Mouse (Mus musculus): ENCODE measurements around the gene Dscaml1.

Gene Dscaml1

DNA sequence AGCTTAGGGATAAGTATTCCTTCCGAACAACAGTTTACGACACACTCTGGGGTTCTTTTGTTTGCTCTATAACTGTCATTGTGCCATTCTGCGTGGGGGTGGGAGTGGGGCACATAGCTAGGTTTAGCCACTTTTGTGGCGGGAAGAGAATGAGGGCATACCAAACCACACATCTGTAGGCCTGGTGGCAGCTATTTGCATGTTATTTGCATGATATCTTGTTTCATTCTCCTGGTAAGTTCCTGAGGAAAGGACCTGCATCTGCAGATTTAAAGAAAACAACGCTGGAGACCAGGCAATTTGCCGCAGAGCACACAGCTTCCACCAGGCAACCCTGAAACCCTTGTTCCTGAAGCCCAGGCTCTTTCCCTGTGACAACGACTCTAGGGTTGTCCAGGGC is 30.8 kb downstream of the Dscaml1 start:
- DNase-seq: no peak

DNA sequence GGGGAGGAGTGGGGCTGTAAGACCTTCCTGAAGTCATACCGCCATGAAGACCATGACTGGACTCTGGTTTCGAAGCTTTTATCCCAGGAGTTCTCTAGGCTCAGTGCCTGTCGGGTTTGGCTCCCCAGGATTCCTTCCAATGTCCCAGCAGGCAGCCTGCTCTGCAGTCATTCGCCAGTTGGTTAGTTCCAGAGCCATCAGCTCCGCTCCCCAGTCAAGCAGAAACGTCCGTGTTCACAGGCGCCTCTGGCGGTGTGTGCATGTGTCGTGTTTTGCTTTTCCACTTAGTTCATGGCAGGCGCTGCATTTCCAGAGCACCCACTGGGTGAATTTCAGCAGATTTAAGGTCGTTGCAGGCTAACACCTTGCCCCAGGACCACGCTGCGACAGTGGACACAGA is 31.9 kb downstream of the Dscaml1 start:
- DNase-seq: no peak

DNA sequence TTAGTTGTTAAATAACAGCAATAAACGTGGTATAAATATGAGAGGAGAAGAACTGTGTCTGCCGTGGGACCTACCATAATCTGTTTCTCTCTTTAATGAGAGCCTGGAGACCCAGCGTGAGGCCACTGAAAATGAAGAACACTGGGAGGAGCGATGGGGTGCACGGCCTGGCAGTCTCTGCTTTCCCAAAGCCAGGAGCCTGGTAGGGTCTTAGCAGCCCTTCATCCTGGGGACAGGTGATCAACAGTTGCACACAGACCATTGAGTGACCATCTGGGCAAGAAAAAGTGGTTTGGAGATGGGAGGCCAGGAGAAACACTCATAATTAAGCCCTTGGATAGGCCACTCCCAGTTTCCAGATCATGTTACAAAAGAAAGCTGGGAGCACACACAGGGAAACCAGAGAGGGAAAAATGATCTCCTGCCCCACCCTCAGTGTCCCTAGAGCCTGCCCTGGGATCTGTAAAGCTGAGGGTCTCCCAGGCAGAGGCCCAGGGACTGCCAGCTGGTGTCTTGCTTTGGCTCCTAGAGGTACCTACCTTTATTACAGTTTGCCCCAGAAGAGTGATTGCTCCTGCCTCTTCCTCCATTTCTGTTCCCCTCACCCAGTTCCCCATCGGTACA is 39.1 kb downstream of the Dscaml1 start:
- DNase-seq: no peak

DNA sequence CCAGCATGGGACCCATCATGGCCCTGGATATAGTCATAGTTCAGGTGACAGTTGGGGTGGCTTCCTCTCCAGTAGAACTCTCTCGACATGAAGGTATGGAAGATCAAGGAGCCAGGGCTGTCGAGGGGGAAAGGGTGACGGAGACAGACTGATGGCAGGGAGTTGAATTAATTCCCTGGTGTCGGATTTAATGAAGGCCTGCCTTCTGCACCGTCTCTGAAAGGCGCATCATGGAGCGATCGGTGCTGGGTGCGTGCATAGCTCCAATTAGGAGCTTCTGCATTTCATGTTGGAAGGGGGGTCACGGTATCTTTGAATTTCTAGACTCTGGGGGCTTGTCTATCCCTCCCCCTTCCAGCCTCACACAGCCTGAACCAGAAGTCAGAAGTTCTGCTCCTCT is 41.8 kb downstream of the Dscaml1 start:
- no peak for DNase-seq

DNA sequence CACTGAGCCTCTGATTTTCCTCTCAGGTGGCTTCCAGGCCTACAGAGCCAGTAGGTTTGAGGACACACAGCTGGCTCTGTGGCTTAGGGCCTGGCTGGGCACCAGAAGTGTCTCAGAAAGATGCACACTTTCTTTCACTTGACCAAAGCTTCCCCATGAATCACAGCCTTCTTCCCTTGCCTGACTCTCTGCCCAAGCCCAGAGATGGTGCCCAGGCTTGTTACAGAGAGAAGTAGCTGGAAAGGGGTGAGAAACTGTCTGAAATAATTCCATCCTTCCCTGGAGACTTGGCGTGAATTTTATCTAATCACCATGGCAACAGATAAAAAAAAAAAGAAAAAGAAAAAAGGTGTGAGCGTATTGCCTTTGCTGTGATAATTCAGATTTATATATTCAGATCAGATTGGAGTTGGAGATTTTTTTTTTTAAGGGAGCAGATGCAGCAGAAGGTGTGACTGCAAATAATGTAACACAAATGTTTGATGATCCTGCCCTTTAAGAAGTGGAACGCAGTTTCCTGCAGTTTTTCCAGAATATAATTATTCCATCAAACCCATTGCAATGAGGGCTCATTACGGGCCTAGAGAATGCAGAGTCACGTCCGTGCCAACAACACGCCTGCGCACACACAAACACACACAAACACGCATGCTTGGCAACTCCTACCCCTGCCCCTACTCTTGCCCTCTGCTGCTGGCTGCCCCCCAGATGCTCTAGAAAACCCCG is 44.5 kb downstream of the Dscaml1 start:
- no peak for DNase-seq

DNA sequence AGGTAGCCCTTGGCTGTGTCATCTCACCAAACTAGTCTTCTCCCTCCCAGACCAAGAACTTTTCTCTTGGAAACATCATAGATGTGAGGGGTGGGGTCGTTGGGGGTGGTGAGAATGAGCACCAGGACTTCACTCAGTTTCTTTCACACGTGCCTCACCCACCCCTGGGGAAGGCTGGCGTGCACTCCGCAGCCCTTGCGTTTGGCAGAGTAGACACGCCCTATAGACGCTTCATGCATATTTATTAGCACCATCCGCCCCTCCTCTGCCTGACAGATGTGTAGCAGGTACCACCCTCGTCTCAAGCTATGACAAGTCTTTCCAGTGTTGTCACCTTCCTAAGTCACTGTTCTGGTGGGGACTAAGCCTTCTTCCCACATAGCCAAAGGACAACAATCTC is 45.3 kb downstream of the Dscaml1 start:
- DNase-seq: no peak

DNA sequence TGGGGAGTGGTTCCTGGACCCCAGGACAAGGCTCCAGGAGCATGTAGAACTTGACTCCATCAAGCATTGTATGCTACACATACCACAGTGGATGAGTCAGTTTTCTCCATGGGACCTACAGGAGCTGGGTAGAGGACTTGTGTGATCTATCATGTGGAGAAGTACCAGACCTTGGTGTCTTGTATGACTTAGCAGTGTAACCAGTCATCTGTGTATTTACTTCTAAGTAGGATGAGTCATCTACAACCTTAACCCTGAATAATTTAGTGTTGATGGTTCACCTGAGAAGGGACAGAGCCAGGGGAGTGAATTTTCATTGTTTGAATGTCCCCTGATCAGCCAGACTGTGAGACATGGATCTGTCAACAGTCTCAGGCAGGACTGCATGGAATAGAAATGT is 48.4 kb downstream of the Dscaml1 start:
- DNase-seq: no peak

DNA sequence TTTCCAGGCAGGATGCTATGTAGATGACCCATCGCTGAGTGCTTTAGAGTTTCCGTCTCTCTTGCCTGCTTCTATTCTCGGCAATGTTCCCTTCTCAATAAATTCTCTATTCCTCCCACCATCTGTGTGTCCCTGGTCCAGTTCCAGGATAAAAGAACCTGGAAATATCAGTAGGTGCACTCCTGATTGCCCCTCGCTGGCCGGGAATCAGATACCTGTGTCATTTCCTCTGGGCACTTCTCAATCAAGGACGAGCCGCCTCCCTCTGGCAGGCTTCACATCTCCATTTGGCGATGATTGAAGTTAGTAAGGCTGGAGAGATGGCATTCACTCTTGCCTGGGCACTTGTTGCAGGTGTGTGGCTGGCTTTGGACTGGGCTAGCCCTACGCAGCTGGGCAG is 54.5 kb downstream of the Dscaml1 start:
- no peak for DNase-seq

DNA sequence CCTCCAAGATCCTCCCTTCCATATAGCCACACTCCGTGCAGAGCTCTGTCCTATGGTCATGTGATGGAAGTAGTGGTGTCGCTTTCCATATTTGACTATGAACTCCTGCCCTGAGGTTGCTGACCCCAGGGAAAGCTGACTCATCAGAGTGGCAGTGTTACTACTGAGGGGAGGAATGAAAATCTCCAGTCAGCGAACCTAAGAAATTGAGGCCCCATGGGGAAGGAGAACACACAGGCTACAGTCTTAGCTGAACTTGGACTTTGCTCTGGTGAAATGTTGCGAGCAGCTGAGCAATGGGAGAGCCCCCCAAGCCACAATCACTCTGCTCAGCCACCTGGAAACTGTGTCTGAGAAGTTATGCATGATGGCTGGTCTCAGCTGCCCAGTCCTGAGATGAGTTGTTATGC is 60.2 kb downstream of the Dscaml1 start:
- no peak for DNase-seq

DNA sequence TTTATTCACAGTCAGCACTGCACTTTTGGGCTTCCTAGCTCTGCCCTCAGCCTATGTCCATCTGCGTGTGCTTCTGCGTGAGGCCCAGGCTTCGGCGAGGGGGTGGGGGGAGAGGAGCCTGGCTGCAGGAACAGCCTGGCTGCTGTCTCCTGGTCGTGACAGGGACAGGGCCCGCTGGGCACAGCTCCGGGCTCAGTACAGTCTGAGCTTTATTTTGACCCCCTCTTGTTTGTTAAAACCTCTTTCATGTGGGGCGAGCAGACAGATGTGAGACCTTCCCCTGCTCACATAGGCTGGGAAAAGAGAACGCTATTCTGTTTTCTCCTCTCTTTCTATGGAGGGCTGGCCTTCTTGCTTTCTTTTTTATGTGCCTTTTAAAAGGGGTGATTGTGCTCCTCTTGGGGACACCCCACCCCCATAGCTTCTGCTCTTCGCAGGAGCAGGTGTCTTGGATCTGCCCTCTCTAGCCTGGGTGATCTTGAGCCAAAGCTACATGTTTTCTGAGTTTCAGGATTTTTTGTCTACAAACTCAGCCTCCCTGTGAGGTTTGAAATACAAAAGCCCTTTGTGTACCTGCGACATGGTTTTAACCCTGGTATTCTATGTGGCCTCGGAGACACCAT is 60.9 kb downstream of the Dscaml1 start:
- DNase-seq: no peak

DNA sequence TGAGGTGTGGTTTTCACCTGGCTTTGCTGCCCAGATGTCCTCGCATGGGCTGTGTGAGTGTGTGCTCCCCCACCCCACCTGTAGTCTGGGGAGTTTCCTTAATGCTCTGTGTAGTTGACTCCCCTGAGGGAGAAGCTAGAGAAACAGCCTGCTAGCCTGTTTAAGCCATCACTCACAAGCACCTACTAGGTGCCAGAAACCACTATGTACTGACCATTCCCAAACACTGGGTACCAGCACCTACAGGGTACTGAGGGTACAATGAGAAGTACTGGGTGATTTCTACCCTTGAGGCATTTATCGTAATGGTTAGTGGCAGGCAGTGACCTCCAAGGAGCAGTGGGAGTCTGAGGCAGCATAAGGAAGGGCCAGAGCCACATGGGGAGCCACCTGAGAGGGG is 64.5 kb downstream of the Dscaml1 start:
- DNase-seq: no peak

DNA sequence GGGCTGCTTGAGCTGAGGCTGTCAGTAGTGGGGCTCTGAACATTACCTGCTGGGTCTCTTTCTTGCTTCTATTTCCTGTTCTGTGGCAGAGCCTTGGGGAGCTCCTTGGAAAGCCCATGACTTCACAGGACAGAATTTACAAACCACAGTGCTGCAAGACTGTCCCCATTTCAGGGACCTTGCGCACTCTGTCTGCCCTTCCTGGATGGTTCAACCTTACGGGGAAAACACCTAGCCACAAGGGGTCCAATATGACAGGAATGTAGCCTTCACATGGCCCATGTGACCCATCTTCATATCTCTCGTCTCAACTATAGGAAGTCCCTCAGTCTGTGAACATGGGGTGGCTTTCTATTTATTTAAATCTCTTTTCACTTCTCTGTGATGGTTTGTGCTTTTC is 68.5 kb downstream of the Dscaml1 start:
- no peak for DNase-seq

DNA sequence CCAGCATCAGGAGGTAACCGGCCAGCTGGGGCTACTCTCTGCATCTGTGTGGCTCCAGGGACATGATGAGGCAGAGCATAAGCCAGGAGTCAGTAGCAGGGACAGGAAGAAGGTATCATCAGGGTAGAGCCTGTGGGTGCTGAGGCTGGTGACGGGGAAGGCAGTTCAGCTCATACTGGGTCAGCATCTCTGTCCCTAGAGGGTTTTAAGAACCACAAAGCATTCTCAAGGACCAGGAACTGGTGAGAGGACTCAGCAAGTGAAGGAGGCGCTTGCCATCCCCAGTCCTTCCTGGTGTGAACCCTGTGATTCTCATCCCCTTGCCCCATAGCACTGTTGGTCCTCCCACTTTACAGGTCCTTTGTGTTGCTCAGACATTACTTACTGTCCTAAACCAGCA is 69.9 kb downstream of the Dscaml1 start:
- no peak for DNase-seq

DNA sequence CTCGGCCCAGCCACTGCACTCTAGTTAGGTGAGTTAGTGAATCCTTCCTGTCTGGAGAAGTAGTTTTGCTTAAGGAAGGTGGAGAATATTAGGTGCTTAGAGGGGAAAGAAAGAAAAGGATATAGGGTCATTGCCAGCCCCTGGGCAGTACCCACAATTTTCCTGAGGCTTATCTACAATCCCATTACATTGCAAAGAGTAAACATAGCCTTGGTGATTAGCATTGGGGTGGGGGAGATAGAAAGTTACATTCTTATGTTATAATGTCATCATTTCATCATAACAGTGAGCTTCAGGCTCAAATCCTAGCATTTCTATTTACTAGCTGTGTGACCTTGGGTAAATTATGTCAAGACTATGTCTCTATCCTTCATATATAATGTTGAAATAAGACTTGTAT is 70.5 kb downstream of the Dscaml1 start:
- no peak for DNase-seq

DNA sequence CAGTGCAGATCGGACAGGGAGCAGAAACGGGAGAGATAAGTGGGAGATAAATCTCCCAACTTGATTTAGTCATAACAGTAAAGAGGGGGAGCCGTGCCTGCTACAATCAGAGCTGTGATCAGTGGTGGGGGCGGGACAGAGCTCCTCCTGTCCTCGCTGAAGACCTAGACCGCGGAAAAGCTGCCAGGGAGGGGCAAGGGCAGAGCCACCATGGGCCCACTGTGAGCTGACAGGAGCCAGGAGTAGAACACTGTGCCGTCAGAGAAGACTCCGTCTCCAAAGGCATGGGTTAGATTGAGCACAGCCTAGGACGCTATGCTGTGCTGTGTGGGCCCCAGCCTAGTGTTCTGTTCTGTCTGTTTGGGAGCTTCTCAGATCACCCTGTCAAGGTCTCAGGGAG is 72.8 kb downstream of the Dscaml1 start:
- no peak for DNase-seq

DNA sequence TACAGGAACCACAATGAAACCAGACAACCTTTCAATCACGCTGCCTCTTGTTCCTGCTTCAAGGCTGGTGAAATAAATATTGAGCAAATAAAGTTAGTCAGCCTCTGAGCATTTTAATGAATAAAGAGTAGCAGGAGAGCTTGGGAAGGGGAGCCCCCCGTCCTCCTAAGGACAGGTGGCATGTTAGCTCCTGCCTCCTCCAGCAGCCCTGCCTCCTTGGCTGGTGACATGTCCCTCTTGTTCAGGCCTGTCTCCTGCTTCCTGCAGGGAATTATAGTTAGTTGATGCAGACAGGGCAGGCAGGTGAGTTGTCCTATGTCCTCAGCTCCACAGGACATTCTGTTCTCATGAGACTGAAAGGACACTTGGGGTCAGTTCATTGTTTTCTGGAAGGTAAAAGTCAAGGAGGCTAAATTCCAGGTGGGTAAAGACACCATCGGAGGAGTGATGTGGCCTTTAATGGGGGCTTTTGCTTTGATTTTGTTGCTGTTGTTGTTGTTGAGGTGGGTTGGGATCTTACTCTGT is 73.7 kb downstream of the Dscaml1 start:
- DNase-seq: no peak

DNA sequence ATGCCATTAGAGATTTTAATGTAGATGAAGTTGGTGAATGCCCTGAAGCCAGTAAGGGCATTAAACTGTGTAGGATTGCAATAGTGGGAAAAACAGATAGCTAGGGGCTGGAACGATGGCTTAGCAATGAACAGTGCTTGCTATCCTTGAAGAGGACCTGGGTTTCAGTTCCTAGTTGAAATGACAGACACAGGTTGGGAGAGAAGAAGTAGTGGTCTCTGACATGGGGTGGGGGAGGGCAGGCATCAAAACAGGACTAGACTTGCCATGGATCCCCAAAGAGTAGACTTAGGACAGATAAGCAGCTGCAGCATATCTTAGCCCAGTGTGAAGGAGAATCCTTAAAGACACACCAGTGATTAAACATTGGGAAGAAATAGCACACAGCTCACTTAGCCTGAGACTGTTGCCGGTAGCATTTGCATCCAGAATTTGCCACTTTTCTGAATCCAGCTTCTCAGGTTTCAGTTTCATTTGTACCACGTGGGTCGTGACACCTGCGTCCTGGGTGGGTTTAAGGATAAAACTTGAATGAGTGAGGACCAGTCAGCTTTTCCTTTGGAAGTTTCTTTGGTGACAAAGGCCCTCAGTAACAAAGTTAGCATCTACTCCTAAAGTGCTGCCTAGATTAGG is 75.0 kb downstream of the Dscaml1 start:
- DNase-seq: no peak

DNA sequence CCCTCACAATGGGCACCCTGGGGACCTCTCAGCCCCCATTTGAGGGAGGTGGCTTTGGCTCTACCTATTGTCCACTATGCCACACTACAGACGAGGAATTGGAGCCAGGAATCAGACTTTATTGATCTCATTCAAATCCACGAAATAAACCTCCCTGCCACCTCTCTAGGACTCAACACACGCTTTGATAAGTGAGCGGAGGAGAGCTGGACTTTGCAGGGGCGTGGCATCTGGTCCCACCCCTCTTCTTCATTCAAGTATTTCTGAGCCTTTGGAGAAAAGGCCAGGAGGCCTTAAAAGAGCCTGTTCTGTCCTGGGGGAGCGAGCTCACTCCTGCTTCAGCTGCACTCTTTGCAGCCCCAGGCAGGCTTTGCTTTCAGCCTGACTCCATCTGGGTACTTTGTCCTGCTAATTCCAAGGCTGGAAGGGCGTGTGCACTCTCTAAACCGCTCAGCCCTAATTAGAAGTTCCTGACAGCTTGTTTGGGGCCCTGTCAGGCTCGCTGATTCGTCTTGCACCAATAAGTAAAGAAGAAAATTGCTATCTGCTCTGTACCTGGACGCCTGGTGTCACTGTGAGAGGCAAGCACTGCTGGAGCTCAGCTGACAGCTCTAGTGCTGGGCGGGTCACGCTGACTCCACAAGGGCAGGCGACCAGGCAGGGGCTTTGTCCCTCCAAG is 75.7 kb downstream of the Dscaml1 start:
- no peak for DNase-seq

DNA sequence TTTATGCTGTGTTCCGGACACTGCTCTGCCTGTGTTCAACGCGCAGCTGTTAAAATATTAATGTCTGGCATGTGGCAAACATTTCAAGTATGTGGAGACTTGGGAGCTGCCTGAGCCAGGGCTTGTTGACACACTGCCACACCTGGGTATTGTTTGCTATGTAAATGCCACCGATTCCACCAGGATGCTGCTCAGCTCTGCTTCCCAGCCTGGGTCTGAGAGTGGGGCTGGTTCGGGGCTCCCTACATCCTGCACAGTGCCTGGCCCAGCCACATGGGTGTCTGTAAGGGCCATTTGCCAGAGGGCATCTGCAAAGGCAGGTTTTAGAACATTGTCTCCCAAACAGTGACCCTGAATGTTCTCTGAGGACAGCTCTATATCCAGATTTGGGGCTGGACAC is 78.5 kb downstream of the Dscaml1 start:
- no peak for DNase-seq

DNA sequence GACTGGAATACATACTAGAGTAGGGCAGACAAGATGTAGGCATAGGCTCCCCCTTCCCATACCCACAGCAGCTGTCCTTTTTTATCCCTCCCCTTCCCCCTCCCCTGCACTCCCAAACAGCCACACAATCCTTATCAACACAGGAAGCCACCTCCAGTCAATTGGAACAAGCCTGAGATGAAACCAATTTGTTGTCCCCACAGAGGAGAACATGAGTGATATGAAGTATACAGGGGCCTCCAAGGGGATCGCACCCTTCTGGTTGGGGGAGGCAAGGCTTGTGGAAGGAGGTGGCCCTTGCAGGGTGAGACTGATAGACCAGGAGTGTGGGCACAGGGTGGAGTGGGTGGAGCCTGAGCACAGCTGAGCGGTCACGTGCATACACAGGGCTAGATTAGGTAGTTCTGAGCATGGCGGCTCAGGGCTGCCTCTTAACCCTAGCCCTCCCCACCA is 79.1 kb downstream of the Dscaml1 start:
- DNase-seq: no peak

DNA sequence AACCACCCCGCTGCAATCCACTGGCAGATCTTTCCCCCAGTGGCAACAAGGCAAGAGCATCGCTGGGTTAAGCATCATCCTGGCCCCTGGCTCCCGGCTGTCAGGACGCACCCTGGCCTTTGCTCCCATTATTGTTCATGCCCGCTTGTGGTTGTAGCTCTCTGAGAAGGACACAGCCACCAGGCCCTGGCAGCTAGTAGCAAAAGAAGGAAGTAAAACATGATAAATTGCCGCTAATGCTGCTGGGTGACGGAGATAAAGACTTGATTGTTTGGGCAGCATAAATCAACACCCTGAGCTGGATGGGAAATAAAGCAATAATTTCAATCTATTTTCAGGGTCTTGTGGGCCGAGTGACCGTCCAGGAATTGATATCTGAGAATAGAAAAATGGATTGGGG is 81.1 kb downstream of the Dscaml1 start:
- no peak for DNase-seq

DNA sequence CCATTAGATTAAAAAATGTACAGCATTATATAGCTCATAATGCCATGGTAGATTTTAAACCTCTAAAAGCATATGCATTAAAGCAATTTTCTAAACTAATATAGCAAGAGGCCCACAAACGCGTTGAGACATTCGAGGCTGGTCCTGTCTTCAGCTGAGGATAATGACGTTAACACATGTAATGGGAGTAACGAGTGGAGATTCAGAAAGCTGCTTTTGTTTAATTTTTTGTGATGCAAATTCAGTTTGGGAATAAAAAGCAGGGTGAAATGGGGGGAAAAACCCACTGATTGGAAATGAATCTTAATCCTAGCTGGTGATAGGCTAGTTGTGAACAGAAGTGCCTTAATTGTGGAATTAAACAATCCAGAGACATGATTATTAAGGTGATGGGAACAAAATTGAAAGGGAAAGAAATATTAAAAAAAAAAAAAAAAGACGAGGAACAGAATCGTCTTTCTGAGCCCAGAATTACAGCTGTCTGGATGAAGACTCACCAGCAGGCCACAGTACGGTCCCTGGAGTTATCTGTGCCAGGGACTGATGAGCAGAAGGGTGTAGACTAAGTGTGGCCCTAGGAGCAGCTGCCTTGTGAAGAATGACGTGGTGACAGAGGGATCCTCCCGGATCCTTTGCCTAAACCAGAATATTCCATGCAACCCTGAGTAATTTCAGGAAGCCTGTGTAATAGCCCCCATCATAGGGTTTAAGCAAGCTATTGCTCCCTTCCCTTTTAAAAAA is 84.5 kb downstream of the Dscaml1 start:
- DNase-seq: no peak
